Mouse (Mus musculus): ENCODE measurements around the gene Tenm4. TPM values are rescaled to one million over a fixed set of nuclear protein-coding genes. Genes with fewer than 3 reads are reported as not detected.

Gene Tenm4
- total RNA-seq, 2 experiments from 2014 or later: 111 to 131 TPM

- no peak overlapping the region for H3K4me3 ChIP-seq
- no peak for DNase-seq (ENCODE audit: low spot score in 2 of 2)
- TF ChIP-seq CTCF (conservative IDR thresholded peaks at IDR 0.05): no peak
- no peak overlapping the region for H3K27ac ChIP-seq
Observed at GRCm38 (mm10) chr7:96156481-96157255, 14.4 kb upstream of the Tenm4 start.

- Histone ChIP-seq H3K27ac (no peak overlapping the region), H3K4me3 (no peak overlapping the region)
- no peak for DNase-seq (ENCODE audit: low spot score in 2 of 2)
- no peak for TF ChIP-seq CTCF (conservative IDR thresholded peaks at IDR 0.05)
Observed at GRCm38 (mm10) chr7:96164141-96164540, 6.9 kb upstream of the Tenm4 start.

- H3K27ac ChIP-seq: no peak overlapping the region
- DNase-seq (ENCODE audit: low spot score in 2 of 2): no peak
- H3K4me3 ChIP-seq: no peak overlapping the region
- TF ChIP-seq CTCF (conservative IDR thresholded peaks at IDR 0.05): no peak
Observed at GRCm38 (mm10) chr7:96168921-96169320, 2.1 kb upstream of the Tenm4 start.

- DNase-seq (ENCODE audit: low spot score in 2 of 2): no peak
- Histone ChIP-seq H3K4me3 (no peak overlapping the region), H3K27ac (no peak overlapping the region)
- no peak for TF ChIP-seq CTCF (conservative IDR thresholded peaks at IDR 0.05)
Observed at GRCm38 (mm10) chr7:96171596-96172563, 834 bp downstream of the Tenm4 start.

- Histone ChIP-seq H3K4me3 (no peak overlapping the region), H3K27ac (no peak overlapping the region)
- no peak for TF ChIP-seq CTCF (conservative IDR thresholded peaks at IDR 0.05)
- no peak for DNase-seq (ENCODE audit: low spot score in 2 of 2)
Observed at GRCm38 (mm10) chr7:96176781-96177180, 5.7 kb downstream of the Tenm4 start.

- no peak overlapping the region for H3K4me3 ChIP-seq
- TF ChIP-seq CTCF (conservative IDR thresholded peaks at IDR 0.05): no peak
- DNase-seq (ENCODE audit: low spot score in 2 of 2): no peak
- no peak overlapping the region for H3K27ac ChIP-seq
Observed at GRCm38 (mm10) chr7:96181751-96182150, 10.7 kb downstream of the Tenm4 start.

- no peak for DNase-seq (ENCODE audit: low spot score in 2 of 2)
- Histone ChIP-seq H3K4me3 (no peak overlapping the region), H3K27ac (no peak overlapping the region)
- TF ChIP-seq CTCF (conservative IDR thresholded peaks at IDR 0.05): no peak
Observed at GRCm38 (mm10) chr7:96183195-96183594, 12.1 kb downstream of the Tenm4 start.

- Histone ChIP-seq H3K27ac (no peak overlapping the region), H3K4me3 (no peak overlapping the region)
- TF ChIP-seq CTCF (conservative IDR thresholded peaks at IDR 0.05): no peak
- no peak for DNase-seq (ENCODE audit: low spot score in 2 of 2)
Observed at GRCm38 (mm10) chr7:96185411-96185810, 14.4 kb downstream of the Tenm4 start.

GRCm38 (mm10) chr7:96203812-96204560 lies 32.9 kb downstream of the Tenm4 start:
- no peak overlapping the region for H3K4me3 ChIP-seq
- TF ChIP-seq CTCF (conservative IDR thresholded peaks at IDR 0.05): no peak
- DNase-seq (ENCODE audit: low spot score in 2 of 2): no peak
- no peak overlapping the region for H3K27ac ChIP-seq

- TF ChIP-seq CTCF (conservative IDR thresholded peaks at IDR 0.05): no peak
- Histone ChIP-seq H3K4me3 (no peak overlapping the region), H3K27ac (no peak overlapping the region)
- DNase-seq (ENCODE audit: low spot score in 2 of 2): no peak
Observed at GRCm38 (mm10) chr7:96204809-96205350, 33.8 kb downstream of the Tenm4 start.

GRCm38 (mm10) chr7:96207071-96207470 lies 36.0 kb downstream of the Tenm4 start:
- no peak for TF ChIP-seq CTCF (conservative IDR thresholded peaks at IDR 0.05)
- DNase-seq (ENCODE audit: low spot score in 2 of 2): no peak

GRCm38 (mm10) chr7:96209783-96210524 lies 38.9 kb downstream of the Tenm4 start:
- Histone ChIP-seq H3K4me3 (peak overlapping the region; percentile 72), H3K27ac (peak overlapping the region; percentile 96)
- peak; percentile 58 for TF ChIP-seq CTCF (conservative IDR thresholded peaks at IDR 0.05)
- peak; percentile 59 to 64 for DNase-seq (ENCODE audit: low spot score in 2 of 2)

More at GRCm38 (mm10) chr7:96207071-96207470, 36.0 kb downstream of the Tenm4 start:
- Histone ChIP-seq H3K27ac (no peak overlapping the region), H3K4me3 (no peak overlapping the region)
